Mouse (Mus musculus) ES-E14 (cell line): ENCODE data around the gene Pparg. TPM values are rescaled to one million over a fixed set of nuclear protein-coding genes. Genes with fewer than 3 reads are reported as not detected.

ENCODE experiments used
- DNase-seq: peaks from one replicate; pipeline ENCODE4 v3.0.0-alpha.2; 2013; ENCODE audit warnings: low read depth, low spot score
- H3K27ac ChIP-seq: 2 replicates; pipeline ENCODE4 v1.5.1; 2012; ENCODE audit warnings: low read depth, mild to moderate bottlenecking, low read length, moderate library complexity, mixed read lengths; ENCODE audit not compliant: poor library complexity, insufficient read depth, severe bottlenecking
- H3K36me3 ChIP-seq: 2 replicates; pipeline ENCODE4 v1.6.1; 2012; ENCODE audit warnings: mild to moderate bottlenecking, low read length, moderate library complexity, mixed read lengths; ENCODE audit not compliant: control insufficient read depth, poor library complexity, insufficient read depth, severe bottlenecking
- H3K4me1 ChIP-seq, 2 experiments: fragments of 150-350 bp in 1 of 2; sonication (generic) in 1 of 2; 2 replicates each; pipeline ENCODE4 v1.6.1; 2012; ENCODE audit warnings: low read length in 2 of 2, mild to moderate bottlenecking in 1 of 2, mixed read lengths in 1 of 2; ENCODE audit not compliant: control insufficient read depth in 2 of 2, insufficient read depth in 2 of 2, poor library complexity in 1 of 2
- H3K4me3 ChIP-seq, 2 experiments: fragments of 150-350 bp in 1 of 2; sonication (generic) in 1 of 2; 2 replicates each; pipeline ENCODE4 v1.5.1; 2012; ENCODE audit warnings: low read length in 2 of 2, low read depth in 1 of 2, mild to moderate bottlenecking in 1 of 2, mixed read lengths in 1 of 2; ENCODE audit not compliant: insufficient read depth in 1 of 2, poor library complexity in 1 of 2, severe bottlenecking in 1 of 2
- H3K9ac ChIP-seq: 2 replicates; pipeline ENCODE4 v1.6.1; 2012; ENCODE audit warnings: low read depth, mild to moderate bottlenecking, low read length, mixed read lengths; ENCODE audit not compliant: poor library complexity, insufficient read depth, severe bottlenecking
- H3K9me3 ChIP-seq: fragments of 150-350 bp; sonication (generic); 2 replicates; pipeline ENCODE4 v1.6.1; 2012; ENCODE audit warnings: low read depth, mild to moderate bottlenecking, low read length; ENCODE audit not compliant: control insufficient read depth, insufficient read depth
- CHD2 ChIP-seq: IDR thresholded peaks from 2 replicates; pipeline ENCODE4 v1.6.1; 2014; ENCODE audit warnings: mild to moderate bottlenecking, low read depth, low read length, inconsistent platforms
- HCFC1 ChIP-seq: IDR thresholded peaks from 2 replicates; pipeline ENCODE4 v1.6.1; 2012; ENCODE audit warnings: low read length, inconsistent platforms, borderline replicate concordance; ENCODE audit not compliant: insufficient read depth
- MAFK ChIP-seq: IDR thresholded peaks from 2 replicates; pipeline ENCODE4 v1.6.1; 2014; ENCODE audit warnings: mild to moderate bottlenecking, low read depth, low read length, inconsistent platforms; ENCODE audit not compliant: insufficient read depth
- ZC3H11A ChIP-seq: IDR thresholded peaks from 2 replicates; pipeline ENCODE4 v1.6.1; 2012; ENCODE audit warnings: low read depth, mild to moderate bottlenecking, inconsistent platforms, low read length, borderline replicate concordance
- ZNF384 ChIP-seq: IDR thresholded peaks from 2 replicates; pipeline ENCODE4 v1.6.1; 2012; ENCODE audit warnings: low read depth, low read length, inconsistent platforms
- in situ Hi-C, 2 experiments: fragments of 600-800 bp; cut with MboI; formaldehyde crosslinking; loops; one replicate each; pipeline ENCODE4 v1.15.1; 2025; ENCODE audit warnings: low sequenced_read_pairs in 2 of 2, inconsistent platforms in 1 of 2; ENCODE audit not compliant: unreplicated experiment in 2 of 2
- total RNA-seq: library from RNA; depleted of rRNA; stranded (reverse); fragments of 300-350 nt; gene quantifications from 2 replicates; pipeline ENCODE4 v1.2.3, GENCODE M21; 2012

The Pparg gene
- total RNA-seq, 1 experiment: 0.85 TPM

DNA sequence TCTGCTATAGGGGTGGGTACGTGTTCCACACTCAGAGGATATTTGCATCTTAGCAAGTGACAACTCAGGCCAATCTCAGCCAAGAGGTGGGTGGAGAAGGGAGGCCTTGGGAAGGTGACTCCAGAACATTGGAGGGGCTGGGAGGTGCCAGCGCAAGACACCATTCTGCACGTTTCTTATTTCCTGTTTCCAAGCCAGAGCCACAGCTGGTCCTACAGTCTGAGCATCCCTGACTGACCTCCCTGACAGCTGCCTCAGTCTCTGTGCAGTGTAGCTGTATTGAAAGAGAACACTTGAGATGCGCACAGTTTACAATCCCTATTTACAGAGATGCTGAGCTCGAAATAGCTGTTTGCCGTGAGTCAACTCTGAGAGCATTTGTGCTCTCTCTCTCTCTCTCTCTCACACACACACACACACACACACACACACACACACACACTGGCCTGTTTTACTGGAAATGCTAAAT lies 38.8 kb upstream of the Pparg start:
- no peak overlapping the region for H3K9ac ChIP-seq
- no peak for DNase-seq
- no peaks in the 10 kb centered on the region for H3K36me3 ChIP-seq
- no peak overlapping the region for H3K27ac ChIP-seq
- H3K9me3 ChIP-seq: no peaks in the 10 kb centered on the region
- in situ Hi-C loops: no loop called here
- no peaks in the 10 kb centered on the region for H3K4me1 ChIP-seq
- TF ChIP-seq MAFK (no peak), ZNF384 (no peak), ZC3H11A (no peak), HCFC1 (no peak), CHD2 (no peak)
- H3K4me3 ChIP-seq: no peak overlapping the region

DNA sequence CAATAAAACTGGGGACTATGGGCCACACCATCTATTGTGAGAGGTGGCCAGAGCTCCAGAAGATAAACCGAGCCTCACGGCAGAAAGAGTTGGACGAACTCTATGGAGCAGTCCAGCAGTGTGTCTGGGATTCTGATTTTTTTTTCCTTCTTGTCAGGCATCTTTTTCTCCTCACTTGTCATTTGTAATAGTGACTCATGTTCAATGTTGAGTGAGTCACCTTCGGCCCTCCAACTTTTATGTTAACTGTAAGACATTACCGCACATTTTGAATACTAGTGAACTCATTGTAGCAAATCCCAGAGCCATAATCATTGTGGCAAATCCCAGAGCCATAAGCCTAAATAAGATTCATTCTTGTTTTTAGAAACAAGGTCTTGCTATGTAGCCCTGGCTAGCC lies 37.8 kb upstream of the Pparg start:
- H3K9ac ChIP-seq: no peak overlapping the region
- no peaks in the 10 kb centered on the region for H3K4me1 ChIP-seq
- no peaks in the 10 kb centered on the region for H3K9me3 ChIP-seq
- TF ChIP-seq ZC3H11A (no peak), HCFC1 (no peak), CHD2 (no peak), ZNF384 (no peak), MAFK (no peak)
- in situ Hi-C loops: no loop called here
- H3K27ac ChIP-seq: no peak overlapping the region
- no peak for DNase-seq
- H3K36me3 ChIP-seq: no peaks in the 10 kb centered on the region; the same call in 1 of the 2 replicates
- H3K4me3 ChIP-seq: no peak overlapping the region

DNA sequence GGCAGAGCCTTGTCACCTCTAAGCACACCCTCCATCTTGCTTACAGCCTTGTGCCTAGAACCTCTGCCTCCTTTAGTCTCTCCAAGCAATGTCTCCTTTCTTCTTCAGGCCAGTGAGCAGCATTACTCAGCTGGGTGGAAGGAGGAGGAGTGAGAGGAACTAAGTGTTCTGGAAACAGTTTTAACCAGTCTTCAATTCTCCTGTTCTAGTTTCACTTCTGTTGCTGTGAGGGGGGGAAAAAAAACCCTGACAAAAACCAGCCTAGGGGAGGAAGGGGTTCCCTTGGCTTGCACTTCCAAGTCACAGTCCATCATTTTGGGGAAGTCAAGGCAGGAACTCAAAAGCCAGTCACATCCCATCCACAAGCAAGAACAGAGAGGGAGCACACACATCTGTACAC lies 29.8 kb upstream of the Pparg start:
- no peak overlapping the region for H3K27ac ChIP-seq
- no peak for DNase-seq
- H3K36me3 ChIP-seq: no peaks in the 10 kb centered on the region; the same call in 1 of the 2 replicates
- no peaks in the 10 kb centered on the region for H3K9me3 ChIP-seq
- no peak overlapping the region for H3K4me3 ChIP-seq
- TF ChIP-seq ZC3H11A (no peak), MAFK (no peak), HCFC1 (no peak), ZNF384 (no peak), CHD2 (no peak)
- no peak overlapping the region for H3K9ac ChIP-seq
- H3K4me1 ChIP-seq: peaks cover 1 to 11% of the 10 kb centered on the region in 2 experiments; a peak in 2 of 4 replicates
- in situ Hi-C loops: no loop called here

DNA sequence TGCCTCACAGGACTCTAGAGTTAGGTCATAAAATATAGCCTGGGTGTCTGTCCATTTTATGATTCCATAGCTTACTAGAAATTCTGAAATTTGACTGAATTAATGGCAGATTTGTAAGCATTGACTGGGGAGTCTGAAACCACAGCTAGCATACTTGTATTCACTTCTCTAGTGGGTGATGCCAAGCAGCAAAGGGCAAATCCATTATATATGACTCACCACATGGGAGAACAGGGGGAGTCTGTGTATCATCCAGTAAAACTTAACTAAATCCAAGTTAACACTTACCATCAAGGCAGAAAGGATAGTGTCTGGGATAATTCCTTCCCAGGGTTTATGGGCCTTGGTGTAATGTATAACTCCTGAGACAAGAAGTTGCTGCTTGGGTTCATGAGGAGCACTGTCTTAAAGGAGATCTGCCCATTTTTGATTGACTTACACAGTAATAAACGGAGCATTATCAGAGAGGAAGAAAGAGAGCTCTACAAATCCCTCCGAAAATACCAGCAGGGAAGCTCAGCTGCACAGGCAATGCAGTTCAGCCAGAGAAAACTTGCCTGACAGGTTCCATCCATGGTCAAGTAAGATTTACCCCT lies 27.6 kb upstream of the Pparg start:
- TF ChIP-seq HCFC1: no peak
- TF ChIP-seq ZC3H11A: no peak
- TF ChIP-seq ZNF384: no peak
- no peak for TF ChIP-seq MAFK
- TF ChIP-seq CHD2: no peak

More for the DNA sequence above, 27.6 kb upstream of the Pparg start:
- no peak overlapping the region for H3K9ac ChIP-seq
- DNase-seq: no peak
- no peaks in the 10 kb centered on the region for H3K36me3 ChIP-seq
- in situ Hi-C loops: no loop called here
- H3K4me3 ChIP-seq: no peak overlapping the region
- H3K4me1 ChIP-seq: peaks cover 7 to 16% of the 10 kb centered on the region in 2 experiments
- no peaks in the 10 kb centered on the region for H3K9me3 ChIP-seq
- no peak overlapping the region for H3K27ac ChIP-seq
